25 mouse cellular contexts compared by ENCODE assay signal in genomic region chrX:53188692-53189091, GRCm38 (mm10). TPM values are rescaled to one million over a fixed set of nuclear protein-coding genes. Genes with fewer than 3 reads are reported as not detected.
A peak's percentile ranks its signal among the peaks of the same experiment; 100 is the strongest.
DNase-seq lines count a peak whose midpoint lies in the region; ATAC-seq lines count a peak whose summit lies in the region.
"Had no signal": no experiment of that assay in that cellular context is flagged by ENCODE, and none has a peak within 500 bp of the region (broad histone marks: within the 10 kb centered on the region; RNA-seq: fewer than 3 reads in every experiment).

No protein-coding gene starts in this region.

- 0 out of 2 replicates have a peak overlapping the region, but pooled peaks have one; percentile 33 for H3K27ac ChIP-seq in embryonic facial prominence, embryonic 14.5 days (replicated peaks; ENCODE audit: low read depth, low read length)
- no peak overlapping the region for H3K27ac ChIP-seq in embryonic facial prominence, embryonic 10.5 days (replicated peaks)
- H3K27ac ChIP-seq in lung, embryonic 15.5 days = peak overlapping the region; percentile 59
- H3K27ac ChIP-seq: embryonic facial prominence, embryonic 13.5 days; forebrain, embryonic 13.5 days; forebrain, embryonic 15.5 days had no signal

- H3K4me1 ChIP-seq in embryonic facial prominence, embryonic 14.5 days (ENCODE audit: control insufficient read depth, insufficient read depth, low read length) = no peaks in the 10 kb centered on the region
- 0 out of 2 replicates have a peak, but pooled peaks cover 2% of the 10 kb centered on the region for H3K4me1 ChIP-seq in embryonic facial prominence, embryonic 10.5 days
- no peaks in the 10 kb centered on the region for H3K4me1 ChIP-seq in lung, embryonic 15.5 days
- H3K4me1 ChIP-seq: embryonic facial prominence, embryonic 13.5 days; forebrain, embryonic 13.5 days; forebrain, embryonic 15.5 days had no signal

- no peak overlapping the region for H3K9ac ChIP-seq in embryonic facial prominence, embryonic 14.5 days (ENCODE audit: low read depth, low read length)
- H3K9ac ChIP-seq in lung, embryonic 15.5 days = no peak overlapping the region
- H3K9ac ChIP-seq: embryonic facial prominence, embryonic 13.5 days; forebrain, embryonic 13.5 days; forebrain, embryonic 15.5 days; forebrain, postnatal 0 days had no signal

- no peak for ATAC-seq in embryonic facial prominence, embryonic 14.5 days (ENCODE audit: low read depth)
- ATAC-seq in lung, embryonic 15.5 days (ENCODE audit: borderline replicate concordance, extremely low read depth, low FRiP score, low TSS enrichment) = peak; percentile 69; the same call in 1 of the 2 replicates
- ATAC-seq: activated CD4-positive, CD25-positive, alpha-beta regulatory T cell, adult 4 months; CD4-positive, CD25-positive, alpha-beta regulatory T cell, adult 4 months; forebrain, embryonic 13.5 days; forebrain, embryonic 15.5 days; forebrain, postnatal 0 days; Patski had no signal

- DNase-seq in embryonic facial prominence, embryonic 14.5 days (ENCODE audit: low spot score) = no peak
- no peak for DNase-seq in embryonic facial prominence, embryonic 10.5 days (ENCODE audit: low spot score)
- no peak for DNase-seq in lung, postnatal 14 days
- DNase-seq in lung, postnatal 10 days = peak; percentile 12
- DNase-seq in lung, postnatal 36 days = no peak
- DNase-seq: adrenal gland, adult 8-10 months; adrenal gland, postnatal 14 days; adrenal gland, postnatal 36 days; B cell, adult 2 months; cerebellum, adult 11-12 months; cerebellum, adult 2 months; cerebellum, adult 9-10 months; cerebellum, postnatal 10 days; cerebellum, postnatal 25 days; forebrain, postnatal 0 days had no signal

- H3K4me3 ChIP-seq in embryonic facial prominence, embryonic 14.5 days (ENCODE audit: low read depth, low read length) = no peak overlapping the region
- H3K4me3 ChIP-seq in embryonic facial prominence, embryonic 10.5 days = no peak overlapping the region
- no peak overlapping the region for H3K4me3 ChIP-seq in lung, embryonic 15.5 days
- H3K4me3 ChIP-seq: embryonic facial prominence, embryonic 13.5 days; forebrain, embryonic 13.5 days; forebrain, embryonic 15.5 days had no signal

- WGBS in embryonic facial prominence, embryonic 14.5 days = 88% methylated on average over 1 of the region's 1 CpGs
- WGBS in embryonic facial prominence, embryonic 10.5 days = 89% methylated on average over 1 of the region's 1 CpGs
- WGBS in lung, embryonic 15.5 days = 57% methylated on average over 1 of the region's 1 CpGs

- no peaks in the 10 kb centered on the region; the same call in 1 of the 2 replicates for H3K27me3 ChIP-seq in embryonic facial prominence, embryonic 14.5 days (replicated peaks; ENCODE audit: control insufficient read depth, insufficient read depth, low read length)
- peaks cover 7% of the 10 kb centered on the region for H3K27me3 ChIP-seq in embryonic facial prominence, embryonic 10.5 days (replicated peaks; ENCODE audit: low read depth, poor library complexity, severe bottlenecking)
- H3K27me3 ChIP-seq in lung, embryonic 15.5 days = no peaks in the 10 kb centered on the region
- H3K27me3 ChIP-seq: CH12.LX; embryonic facial prominence, embryonic 13.5 days; forebrain, embryonic 13.5 days; forebrain, embryonic 15.5 days had no signal

- no peaks in the 10 kb centered on the region for H3K36me3 ChIP-seq in embryonic facial prominence, embryonic 14.5 days (ENCODE audit: control insufficient read depth, insufficient read depth, low read length)
- no peaks in the 10 kb centered on the region for H3K36me3 ChIP-seq in embryonic facial prominence, embryonic 10.5 days (replicated peaks)
- no peaks in the 10 kb centered on the region for H3K36me3 ChIP-seq in lung, embryonic 15.5 days
- H3K36me3 ChIP-seq: embryonic facial prominence, embryonic 13.5 days; forebrain, embryonic 15.5 days; G1E had no signal

- H3K9me3 ChIP-seq in embryonic facial prominence, embryonic 14.5 days (ENCODE audit: control insufficient read depth, low read length) = no peaks in the 10 kb centered on the region
- H3K9me3 ChIP-seq in embryonic facial prominence, embryonic 10.5 days = no peaks in the 10 kb centered on the region
- no peaks in the 10 kb centered on the region for H3K9me3 ChIP-seq in lung, embryonic 15.5 days
- H3K9me3 ChIP-seq: embryonic facial prominence, embryonic 13.5 days; forebrain, embryonic 13.5 days; forebrain, embryonic 15.5 days; G1E had no signal

- H3K4me2 ChIP-seq in embryonic facial prominence, embryonic 14.5 days (ENCODE audit: low read depth, low read length) = no peak overlapping the region
- no peak overlapping the region for H3K4me2 ChIP-seq in lung, embryonic 15.5 days
- H3K4me2 ChIP-seq: embryonic facial prominence, embryonic 13.5 days; forebrain, embryonic 13.5 days; forebrain, embryonic 15.5 days had no signal

RNA-seq across cellular contexts. Expression of gene Plac1, which starts 51.2 kb away (rescaled TPM):
- 13.7 and 13.9 TPM in 2 replicates for polyA plus RNA-seq in embryonic facial prominence, embryonic 14.5 days (2014; fragmentation: Nextera tagmentation; extraction: Ambion mirVana)
- 4.1 and 4.8 TPM in 2 replicates for polyA plus RNA-seq in embryonic facial prominence, embryonic 10.5 days (2016; fragmentation: Nextera tagmentation; extraction: Ambion mirVana)
- polyA plus RNA-seq in lung, embryonic 15.5 days (2015; fragmentation: Nextera tagmentation; extraction: Ambion mirVana) = 14.5 and 15.0 TPM in 2 replicates
- polyA plus RNA-seq: activated CD4-positive, CD25-positive, alpha-beta regulatory T cell, adult 4 months; CD4-positive, CD25-positive, alpha-beta regulatory T cell, adult 4 months; cerebellum, adult 2 months; cortical plate, adult 2 months; forebrain, postnatal 0 days; G1E had no signal
